Mouse (Mus musculus) liver, embryonic 16.5 days (tissue): ENCODE results near the gene Slc7a4. TPM values are rescaled to one million over a fixed set of nuclear protein-coding genes. Genes with fewer than 3 reads are reported as not detected.
"Not testable (repeated sequence)": the region's sequence is repeated elsewhere in the genome, so short reads cannot be mapped to it uniquely, and the experiment has no call there.

Experiments
- ATAC-seq: fragments of 200-750 bp; cut with Nextera tagmentation; 2 replicates; pipeline ENCODE4 v1.8.0; 2017; ENCODE audit warnings: low read depth, mild to moderate bottlenecking, moderate number of reproducible peaks, moderate library complexity
- H3K27ac ChIP-seq: fragments of 300-500 bp; sonication (generic); 2 replicates; pipeline ENCODE4 v1.5.1; 2014; ENCODE audit warnings: mild to moderate bottlenecking, low read length
- H3K27me3 ChIP-seq: fragments of 300-500 bp; sonication (generic); 2 replicates; pipeline ENCODE4 v1.6.1; 2014; ENCODE audit warnings: low read depth, low read length, mixed read lengths; ENCODE audit not compliant: control insufficient read depth, insufficient read depth
- H3K36me3 ChIP-seq: fragments of 300-500 bp; sonication (generic); 2 replicates; pipeline ENCODE4 v1.6.1; 2014; ENCODE audit warnings: mild to moderate bottlenecking; ENCODE audit not compliant: control insufficient read depth, insufficient read depth
- H3K4me1 ChIP-seq: fragments of 300-500 bp; sonication (generic); 2 replicates; pipeline ENCODE4 v1.6.1; 2014; ENCODE audit warnings: low read depth, low read length, mixed read lengths; ENCODE audit not compliant: control insufficient read depth
- H3K4me2 ChIP-seq: fragments of 300-500 bp; sonication (generic); 2 replicates; pipeline ENCODE4 v1.6.1; 2014; ENCODE audit warnings: low read depth, low read length, mixed read lengths
- H3K4me3 ChIP-seq: fragments of 300-500 bp; sonication (generic); 2 replicates; pipeline ENCODE4 v1.5.1; 2014; ENCODE audit warnings: low read depth, mild to moderate bottlenecking, low read length
- H3K9ac ChIP-seq: fragments of 300-500 bp; sonication (generic); 2 replicates; pipeline ENCODE4 v1.6.1; 2014; ENCODE audit warnings: low read depth, low read length
- H3K9me3 ChIP-seq: fragments of 300-500 bp; sonication (generic); replicated peaks from 2 replicates; pipeline ENCODE4 v1.6.1; 2016; ENCODE audit warnings: low read length; ENCODE audit not compliant: control insufficient read depth
- WGBS: fragments of 180-500 bp; shearing (Covaris S2); extraction: QIAGEN DNeasy Blood & Tissue Kit; methylation state at CpG from one replicate; pipeline ENCODE4 v1.1.7; 2014; ENCODE audit not compliant: insufficient replicate concordance; 5-methylcytosine and 5-hydroxymethylcytosine counted together
- polyA plus RNA-seq: library from polyadenylated mRNA; unstranded; fragments of >200 nt; fragmentation: Nextera tagmentation; extraction: Ambion mirVana; gene quantifications from 2 replicates; pipeline ENCODE4 v1.2.1, GENCODE M21; 2015

The Slc7a4 gene
- polyA plus RNA-seq, 1 experiment from 2014 or later: 3.5 TPM

GRCm38 (mm10) chr16:17557947-17558480 is 25.0 kb downstream of the Slc7a4 start:
- peaks cover 9% of the 10 kb centered on the region for H3K27me3 ChIP-seq
- H3K36me3 ChIP-seq: no peaks in the 10 kb centered on the region
- H3K4me2 ChIP-seq: 0 out of 2 replicates have a peak overlapping the region, but pooled peaks have one; percentile 31
- peaks cover 32% of the 10 kb centered on the region for H3K4me1 ChIP-seq
- no peak for ATAC-seq
- H3K9ac ChIP-seq: no peak overlapping the region
- no peak overlapping the region for H3K27ac ChIP-seq
- no peak overlapping the region for H3K4me3 ChIP-seq
- WGBS: 3% methylated on average over 5 of the region's 5 CpGs
- no peaks in the 10 kb centered on the region for H3K9me3 ChIP-seq

GRCm38 (mm10) chr16:17556907-17557306 is 26.1 kb downstream of the Slc7a4 start:
- Histone ChIP-seq H3K27ac (no peak overlapping the region), H3K27me3 (peaks cover 8% of the 10 kb centered on the region), H3K9ac (no peak overlapping the region), H3K4me1 (peaks cover 32% of the 10 kb centered on the region), H3K4me3 (no peak overlapping the region), H3K9me3 (no peaks in the 10 kb centered on the region), H3K4me2 (no peak overlapping the region), H3K36me3 (no peaks in the 10 kb centered on the region)
- no peak for ATAC-seq
- 46% methylated on average over 4 of the region's 4 CpGs for WGBS

- no peaks in the 10 kb centered on the region for H3K9me3 ChIP-seq
Measured at GRCm38 (mm10) chr16:17556180-17556579, 26.8 kb downstream of the Slc7a4 start.

GRCm38 (mm10) chr16:17554702-17555101 is 28.3 kb downstream of the Slc7a4 start:
- ATAC-seq: peak; percentile 49
- H3K4me1 ChIP-seq: peaks cover 32% of the 10 kb centered on the region
- peak overlapping the region; percentile 77 for H3K4me2 ChIP-seq
- H3K27ac ChIP-seq: peak overlapping the region; percentile 48
- H3K9me3 ChIP-seq, H3K36me3 ChIP-seq, H3K27me3 ChIP-seq: not testable (repeated sequence)
- H3K4me3 ChIP-seq: peak overlapping the region; percentile 47
- peak overlapping the region; percentile 1 for H3K9ac ChIP-seq
- WGBS: 18% methylated on average over 4 of the region's 4 CpGs

More at GRCm38 (mm10) chr16:17556180-17556579, 26.8 kb downstream of the Slc7a4 start:
- no peak for ATAC-seq
- Histone ChIP-seq H3K4me3 (no peak overlapping the region), H3K27ac (no peak overlapping the region), H3K9ac (no peak overlapping the region), H3K4me1 (peaks cover 32% of the 10 kb centered on the region), H3K27me3 (peaks cover 4% of the 10 kb centered on the region; the same call in 1 of the 2 replicates), H3K4me2 (no peak overlapping the region), H3K36me3 (no peaks in the 10 kb centered on the region)
- WGBS: 71% methylated on average over 4 of the region's 4 CpGs

- peak overlapping the region; percentile 47 for H3K4me3 ChIP-seq
- 9% methylated on average over 18 of the region's 18 CpGs for WGBS
- no peaks in the 10 kb centered on the region for H3K36me3 ChIP-seq
- no peaks in the 10 kb centered on the region for H3K9me3 ChIP-seq
- H3K27ac ChIP-seq: peak overlapping the region; percentile 48
- H3K27me3 ChIP-seq: no peaks in the 10 kb centered on the region
- peak overlapping the region; percentile 1; the same call in 1 of the 2 replicates for H3K9ac ChIP-seq
- peak overlapping the region; percentile 77 for H3K4me2 ChIP-seq
- peak; percentile 85 for ATAC-seq
- H3K4me1 ChIP-seq: peaks cover 32% of the 10 kb centered on the region
Measured at GRCm38 (mm10) chr16:17553910-17554685, 28.9 kb downstream of the Slc7a4 start.

- Histone ChIP-seq H3K4me1 (peaks cover 23% of the 10 kb centered on the region), H3K9ac (no peak overlapping the region), H3K27me3 (no peaks in the 10 kb centered on the region), H3K27ac (no peak overlapping the region), H3K4me2 (no peak overlapping the region), H3K9me3 (no peaks in the 10 kb centered on the region), H3K4me3 (no peak overlapping the region), H3K36me3 (no peaks in the 10 kb centered on the region)
- WGBS: 57% methylated on average over 7 of the region's 7 CpGs
- no peak for ATAC-seq
Measured at GRCm38 (mm10) chr16:17552837-17553236, 30.2 kb downstream of the Slc7a4 start.

- H3K27ac ChIP-seq: no peak overlapping the region
- no peaks in the 10 kb centered on the region for H3K4me1 ChIP-seq
- peaks cover 3% of the 10 kb centered on the region; the same call in 1 of the 2 replicates for H3K27me3 ChIP-seq
- H3K9ac ChIP-seq: no peak overlapping the region
- no peaks in the 10 kb centered on the region for H3K36me3 ChIP-seq
- WGBS: 42% methylated on average over 2 of the region's 2 CpGs
- H3K9me3 ChIP-seq: no peaks in the 10 kb centered on the region
- no peak for ATAC-seq
- H3K4me3 ChIP-seq: no peak overlapping the region
- H3K4me2 ChIP-seq: no peak overlapping the region
Measured at GRCm38 (mm10) chr16:17542632-17543031, 40.4 kb downstream of the Slc7a4 start.

GRCm38 (mm10) chr16:17536584-17536983 is 46.4 kb downstream of the Slc7a4 start:
- Histone ChIP-seq H3K4me3 (no peak overlapping the region), H3K9me3 (no peaks in the 10 kb centered on the region), H3K4me2 (no peak overlapping the region), H3K9ac (no peak overlapping the region), H3K27me3 (peaks cover 3% of the 10 kb centered on the region; the same call in 1 of the 2 replicates), H3K4me1 (peaks cover 2% of the 10 kb centered on the region), H3K27ac (no peak overlapping the region), H3K36me3 (no peaks in the 10 kb centered on the region)
- 76% methylated on average over 3 of the region's 3 CpGs for WGBS
- no peak for ATAC-seq

GRCm38 (mm10) chr16:17532676-17533329 is 50.2 kb downstream of the Slc7a4 start:
- Histone ChIP-seq H3K9me3 (no peaks in the 10 kb centered on the region), H3K36me3 (peaks cover 7% of the 10 kb centered on the region), H3K4me3 (no peak overlapping the region), H3K4me2 (no peak overlapping the region), H3K9ac (no peak overlapping the region), H3K27ac (no peak overlapping the region), H3K4me1 (peaks cover 16% of the 10 kb centered on the region), H3K27me3 (no peaks in the 10 kb centered on the region)
- no peak for ATAC-seq
- 57% methylated on average over 14 of the region's 14 CpGs for WGBS
